Mouse (Mus musculus) liver, adult 2 months (tissue): ENCODE measurements around the gene Smc3. TPM values are rescaled to one million over a fixed set of nuclear protein-coding genes. Genes with fewer than 3 reads are reported as not detected.

Source experiments
- DNase-seq: peaks from one replicate; pipeline ENCODE4 v3.0.0-alpha.2; 2011; ENCODE audit warnings: low read depth, low spot score; ENCODE audit errors: extremely low read depth
- H3K27ac ChIP-seq: fragments of 200-500 bp; replicated peaks from 2 replicates; pipeline ENCODE4 v1.5.1; 2012; ENCODE audit warnings: low read depth, mild to moderate bottlenecking, control low read depth, inconsistent platforms, low read length; ENCODE audit not compliant: insufficient read depth
- H3K27me3 ChIP-seq: fragments of 200-500 bp; 2 replicates; pipeline ENCODE4 v1.6.1; 2012; ENCODE audit warnings: mild to moderate bottlenecking, moderate library complexity, low read length, inconsistent platforms; ENCODE audit not compliant: control insufficient read depth, insufficient read depth
- H3K36me3 ChIP-seq: fragments of 200-500 bp; 2 replicates; pipeline ENCODE4 v1.6.1; 2012; ENCODE audit warnings: low read length, inconsistent platforms; ENCODE audit not compliant: control insufficient read depth, insufficient read depth
- H3K4me1 ChIP-seq: fragments of 200-500 bp; 2 replicates; pipeline ENCODE4 v1.6.1; 2011; ENCODE audit warnings: low read length; ENCODE audit not compliant: control insufficient read depth, insufficient read depth
- H3K4me3 ChIP-seq: fragments of 200-500 bp; 2 replicates; pipeline ENCODE4 v1.5.1; 2011; ENCODE audit warnings: low read depth, mild to moderate bottlenecking, control low read depth, low read length, moderate library complexity; ENCODE audit not compliant: insufficient read depth
- H3K79me2 ChIP-seq: fragments of 200-500 bp; 2 replicates; pipeline ENCODE4 v1.6.1; 2012; ENCODE audit warnings: inconsistent platforms, mild to moderate bottlenecking, low read length, moderate library complexity; ENCODE audit not compliant: control insufficient read depth, insufficient read depth
- H3K9ac ChIP-seq: fragments of 200-500 bp; 2 replicates; pipeline ENCODE4 v1.6.1; 2012; ENCODE audit warnings: low read depth, mild to moderate bottlenecking, control low read depth, inconsistent platforms, low read length
- CTCF ChIP-seq: fragments of 200-500 bp; IDR thresholded peaks from 2 replicates; pipeline ENCODE4 v1.5.1; 2011; ENCODE audit warnings: low read depth, low read length, control low read depth
- POLR2A ChIP-seq: fragments of 200-500 bp; IDR thresholded peaks from 2 replicates; pipeline ENCODE4 v1.6.1; 2011; ENCODE audit warnings: low read length, control low read depth; ENCODE audit not compliant: insufficient read depth; ENCODE audit errors: extremely low read depth
- WGBS: fragments of 180-500 bp; shearing (Covaris S2); methylation state at CpG from one replicate; pipeline ENCODE4 v1.1.7; 2018; 5-methylcytosine and 5-hydroxymethylcytosine counted together
- polyA plus RNA-seq: library from polyadenylated mRNA; depleted of rRNA; stranded (reverse); fragments of >200 nt; gene quantifications from 2 replicates; pipeline ENCODE4 v1.2.3, GENCODE M21; 2012
- total RNA-seq: library from RNA; depleted of rRNA; stranded (reverse); fragments of >200 nt; gene quantifications from 2 replicates; pipeline ENCODE4 v1.2.3, GENCODE M21; 2014

Smc3 gene
- total and polyA plus RNA-seq, 2 experiments = 1.8 to 12.0 TPM

GRCm38 (mm10) chr19:53661938-53662722 is 61.9 kb downstream of the Smc3 start:
- H3K9ac ChIP-seq = no peak overlapping the region
- no peaks in the 10 kb centered on the region for H3K27me3 ChIP-seq
- WGBS = 60% methylated on average over 14 of the region's 14 CpGs

DNA sequence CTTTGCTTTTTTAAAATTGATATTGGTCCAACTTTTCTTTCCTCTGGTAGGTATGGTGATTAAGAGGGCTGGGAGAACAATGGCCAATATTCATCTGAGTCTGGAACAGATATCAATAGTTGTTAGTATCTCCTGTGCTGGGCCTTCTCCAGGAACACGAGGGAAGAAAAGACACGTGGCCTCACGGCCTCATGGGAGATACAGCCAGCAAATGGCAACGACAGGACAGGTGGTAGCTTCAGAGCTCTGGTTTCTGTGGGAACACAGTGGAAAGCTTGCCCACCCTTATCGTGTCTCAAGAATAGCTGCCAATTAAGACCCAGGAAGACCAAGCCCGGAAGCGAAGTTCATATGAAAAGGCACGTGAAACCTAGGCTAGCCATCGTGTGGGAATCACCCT is 64.6 kb downstream of the Smc3 start:
- H3K27ac ChIP-seq = no peak overlapping the region
- no peak overlapping the region for H3K4me3 ChIP-seq
- no peak overlapping the region for H3K9ac ChIP-seq
- DNase-seq = no peak
- no peaks in the 10 kb centered on the region for H3K4me1 ChIP-seq
- H3K27me3 ChIP-seq = peaks cover under 1% of the 10 kb centered on the region; the same call in 1 of the 2 replicates
- no peaks in the 10 kb centered on the region for H3K36me3 ChIP-seq
- 95% methylated on average over 9 of the region's 9 CpGs for WGBS
- no peaks in the 10 kb centered on the region for H3K79me2 ChIP-seq
- TF ChIP-seq POLR2A (no peak), CTCF (no peak)

More at GRCm38 (mm10) chr19:53661938-53662722, 61.9 kb downstream of the Smc3 start:
- no peak overlapping the region for H3K27ac ChIP-seq
- DNase-seq = no peak
- H3K4me1 ChIP-seq = no peaks in the 10 kb centered on the region
- TF ChIP-seq POLR2A = no peak
- TF ChIP-seq CTCF = no peak
- no peak overlapping the region for H3K4me3 ChIP-seq
- no peaks in the 10 kb centered on the region for H3K36me3 ChIP-seq
- no peaks in the 10 kb centered on the region for H3K79me2 ChIP-seq

GRCm38 (mm10) chr19:53665391-53665790 is 65.2 kb downstream of the Smc3 start:
- no peak for DNase-seq
- WGBS = 93% methylated on average over 4 of the region's 4 CpGs
- no peaks in the 10 kb centered on the region for H3K79me2 ChIP-seq

GRCm38 (mm10) chr19:53666708-53667107 is 66.5 kb downstream of the Smc3 start:
- H3K4me1 ChIP-seq = no peaks in the 10 kb centered on the region
- WGBS = 67% methylated on average over 8 of the region's 8 CpGs
- H3K79me2 ChIP-seq = no peaks in the 10 kb centered on the region
- peaks cover 6% of the 10 kb centered on the region; the same call in 1 of the 2 replicates for H3K27me3 ChIP-seq
- no peak overlapping the region for H3K27ac ChIP-seq
- no peak for DNase-seq
- no peak overlapping the region for H3K9ac ChIP-seq
- H3K36me3 ChIP-seq = no peaks in the 10 kb centered on the region
- no peak overlapping the region for H3K4me3 ChIP-seq
- TF ChIP-seq CTCF = no peak

More at GRCm38 (mm10) chr19:53665391-53665790, 65.2 kb downstream of the Smc3 start:
- Histone ChIP-seq H3K36me3 (no peaks in the 10 kb centered on the region), H3K27me3 (peaks cover 4% of the 10 kb centered on the region; the same call in 1 of the 2 replicates), H3K27ac (no peak overlapping the region), H3K9ac (no peak overlapping the region), H3K4me1 (no peaks in the 10 kb centered on the region), H3K4me3 (no peak overlapping the region)
- no peak for TF ChIP-seq CTCF
- no peak for TF ChIP-seq POLR2A

GRCm38 (mm10) chr19:53668821-53669220 is 68.6 kb downstream of the Smc3 start:
- no peaks in the 10 kb centered on the region for H3K4me1 ChIP-seq
- no peak overlapping the region for H3K27ac ChIP-seq
- H3K9ac ChIP-seq = no peak overlapping the region
- DNase-seq = no peak
- H3K36me3 ChIP-seq = no peaks in the 10 kb centered on the region
- H3K79me2 ChIP-seq = no peaks in the 10 kb centered on the region
- no peak overlapping the region for H3K4me3 ChIP-seq
- WGBS = 81% methylated on average over 7 of the region's 7 CpGs
- TF ChIP-seq CTCF = no peak
- H3K27me3 ChIP-seq = peaks cover 6% of the 10 kb centered on the region; the same call in 1 of the 2 replicates

- no peaks in the 10 kb centered on the region for H3K4me1 ChIP-seq
- H3K9ac ChIP-seq = no peak overlapping the region
- no peak overlapping the region for H3K27ac ChIP-seq
- no peak for DNase-seq
- H3K27me3 ChIP-seq = peaks cover 8% of the 10 kb centered on the region; the same call in 1 of the 2 replicates
- TF ChIP-seq POLR2A (no peak), CTCF (no peak)
- H3K79me2 ChIP-seq = no peaks in the 10 kb centered on the region
- no peaks in the 10 kb centered on the region for H3K36me3 ChIP-seq
- H3K4me3 ChIP-seq = no peak overlapping the region
- WGBS = 67% methylated on average over 12 of the region's 12 CpGs
These were observed 70.5 kb downstream of the Smc3 start for GRCm38 (mm10) chr19:53670625-53671141.
